Mouse (Mus musculus) ES-E14 (cell line): ENCODE data around the gene Kcnt2.

Experiments
- MAFK ChIP-seq: IDR thresholded peaks from 2 replicates; pipeline ENCODE4 v1.6.1; 2014; ENCODE audit warnings: mild to moderate bottlenecking, low read depth, low read length, inconsistent platforms; ENCODE audit not compliant: insufficient read depth
- ZNF384 ChIP-seq: IDR thresholded peaks from 2 replicates; pipeline ENCODE4 v1.6.1; 2012; ENCODE audit warnings: low read depth, low read length, inconsistent platforms

- TF ChIP-seq ZNF384 (no peak), MAFK (no peak)
Measured at GRCm38 (mm10) chr1:140614840-140615239, 368.9 kb downstream of the Kcnt2 start.
